Mouse (Mus musculus): ENCODE results near the gene Cnmd.

- no peak for TF ChIP-seq CTCF (conservative IDR thresholded peaks at IDR 0.05; ENCODE audit: insufficient read depth, insufficient read length, low read depth, low read length)
- no peak for TF ChIP-seq POLR2A (IDR thresholded peaks at IDR 0.05; ENCODE audit: low read depth, low read length)
Observed at GRCm38 (mm10) chr14:79677108-79677753, 15.3 kb upstream of the Cnmd start.

All from kidney, adult 2 months (tissue).